Mouse (Mus musculus) CD8-positive naive resting alpha-beta T cell, adult 57 days (primary cell): ENCODE results near the gene Nhsl1. TPM values are rescaled to one million over a fixed set of nuclear protein-coding genes. Genes with fewer than 3 reads are reported as not detected.

Source experiments
- total RNA-seq: library from RNA; stranded (reverse); gene quantifications from one replicate; pipeline ENCODE4 v1.2.4, GENCODE M21; 2023

Nhsl1 gene
- total RNA-seq: 4.9 TPM

DNA sequence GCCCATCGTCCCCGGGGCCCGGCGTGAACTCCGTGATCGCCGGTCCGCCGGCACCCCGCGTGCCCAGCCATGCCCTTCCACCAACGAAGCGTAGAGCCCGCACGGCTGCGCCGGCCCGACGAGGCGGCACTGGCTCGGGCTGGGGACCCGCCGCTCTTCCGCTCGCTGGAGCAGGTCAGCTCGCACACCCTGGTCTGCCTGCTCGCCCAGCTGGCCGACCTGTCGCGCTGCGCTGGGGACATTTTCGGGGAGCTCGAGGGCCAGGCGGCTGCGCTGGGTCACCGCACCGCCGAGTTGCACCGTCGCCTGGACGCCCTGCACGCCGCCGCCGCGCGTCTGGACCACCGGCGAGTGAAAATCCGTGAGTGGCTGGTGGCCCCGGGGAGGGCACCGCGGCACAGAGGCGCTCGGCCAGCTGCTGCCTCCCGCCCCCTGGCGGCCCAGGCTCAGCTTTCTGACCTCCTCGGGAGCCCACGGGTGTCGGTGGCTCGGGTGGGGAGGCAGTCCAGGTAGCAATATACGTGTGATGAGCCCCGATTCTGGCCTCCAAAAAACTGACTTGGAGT is at the start of gene Nhsl1:
TSS of gene Nhsl1 (plus strand) at position 70 of the 566 bp plus-strand sequence.

DNA sequence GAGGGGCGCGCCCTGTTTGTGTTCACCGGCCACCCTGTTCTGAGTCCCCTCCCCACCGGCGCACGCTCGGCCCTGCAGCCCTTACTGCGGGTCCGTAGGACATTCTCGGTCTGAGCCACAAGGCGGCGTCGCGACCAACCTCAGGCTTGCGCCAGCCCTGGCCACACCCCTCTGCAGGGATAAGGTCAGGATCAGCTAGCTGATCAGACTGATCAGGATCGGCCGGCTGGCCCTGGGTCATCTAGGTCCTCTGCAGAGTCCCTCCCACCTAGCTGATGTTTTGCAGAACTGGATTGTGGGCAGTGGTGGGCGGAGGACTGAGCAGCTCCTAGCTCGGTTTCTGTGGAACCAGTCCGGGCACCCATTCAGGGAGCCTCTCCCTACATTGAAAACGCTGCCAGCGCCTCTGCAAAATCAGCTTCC is 227.0 kb downstream of the Nhsl1 start, which contains the start of gene Hebp2:
TSS of gene Hebp2 (minus strand) at position 264 of the 423 bp plus-strand sequence.

Other genes starting within 250 kb of the Nhsl1 start
- gene Ect2l, start 108.1 kb upstream of the Nhsl1 start, total RNA-seq: not detected
- gene Ccdc28a, start 84.0 kb upstream of the Nhsl1 start, total RNA-seq: 26.6 TPM
- not detected for gene Hebp2, start 227.1 kb downstream of the Nhsl1 start, total RNA-seq